Mouse (Mus musculus): ENCODE results near the gene Vgll4. TPM values are rescaled to one million over a fixed set of nuclear protein-coding genes. Genes with fewer than 3 reads are reported as not detected.

Gene Vgll4
- 66.2 and 88.1 TPM in 2 replicates for polyA plus RNA-seq (2012; rRNA removed; ENCODE audit: low replicate concordance)

GRCm38 (mm10) chr6:114969213-114970120, at the start of gene Vgll4:
Vgll4 (minus strand) TSS chr6:114969994.

Other genes starting within 250 kb of the Vgll4 start
- 19.5 and 27.8 TPM in 2 replicates for gene Tamm41, start 67.9 kb upstream of the Vgll4 start, polyA plus RNA-seq (2012; rRNA removed; ENCODE audit: low replicate concordance)
- gene Syn2, start 164.9 kb upstream of the Vgll4 start, polyA plus RNA-seq (2012; rRNA removed; ENCODE audit: low replicate concordance) = 26.3 and 40.1 TPM in 2 replicates

Data from mammary gland, adult 2 months (tissue).